ENCODE assay signal across 19 mouse cellular contexts in the genomic region with DNA sequence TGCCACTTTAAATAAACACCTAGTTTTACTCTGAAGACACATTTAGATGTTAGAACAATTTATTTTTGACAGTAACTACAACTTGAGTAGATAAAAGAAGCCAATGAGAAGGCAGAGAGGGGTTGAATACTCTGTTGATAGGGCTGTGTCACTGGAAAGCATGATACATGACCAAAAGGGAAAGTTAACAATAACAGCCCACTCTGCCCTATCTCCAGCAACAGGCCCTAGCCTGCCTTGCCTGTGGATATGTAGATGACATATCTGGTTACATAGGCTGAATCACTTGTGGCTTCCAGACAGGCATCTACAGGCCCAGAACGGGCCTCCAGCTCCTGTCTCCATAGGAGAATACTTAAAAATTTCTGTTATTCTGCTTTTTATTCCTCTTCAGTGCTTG.
DNase-seq lines count a peak whose midpoint lies in the region; ATAC-seq and TF ChIP-seq lines count a peak whose summit lies in the region.
"Had no signal": no experiment of that assay in that cellular context is flagged by ENCODE, and none has a peak within 500 bp of the region (broad histone marks: within the 10 kb centered on the region; RNA-seq: fewer than 3 reads in every experiment).

No protein-coding gene starts in this region.

- 11% methylated on average over 1 of the region's 1 CpGs for WGBS in liver, embryonic 15.5 days (ENCODE audit: insufficient replicate concordance)

- no peaks in the 10 kb centered on the region for H3K27me3 ChIP-seq in liver, embryonic 15.5 days
- H3K27me3 ChIP-seq: embryonic facial prominence, embryonic 13.5 days; limb, embryonic 13.5 days; megakaryocyte, embryonic 14.5 days; neural tube, embryonic 12.5 days had no signal

- H3K4me3 ChIP-seq in liver, embryonic 15.5 days (replicated peaks), result no peak overlapping the region
- H3K4me3 ChIP-seq in layer of hippocampus, adult 2 months, result no peak overlapping the region
- H3K4me3 ChIP-seq: embryonic facial prominence, embryonic 13.5 days; heart, embryonic 10.5 days; limb, embryonic 13.5 days; megakaryocyte, embryonic 14.5 days; neural tube, embryonic 12.5 days had no signal

- no peak overlapping the region for H3K9ac ChIP-seq in liver, embryonic 15.5 days
- H3K9ac ChIP-seq: embryonic facial prominence, embryonic 13.5 days; limb, embryonic 13.5 days; neural tube, embryonic 12.5 days had no signal

- peak overlapping the region; percentile 21; the same call in 1 of the 2 replicates for H3K4me2 ChIP-seq in liver, embryonic 15.5 days
- H3K4me2 ChIP-seq: embryonic facial prominence, embryonic 13.5 days; limb, embryonic 13.5 days; neural tube, embryonic 12.5 days had no signal

- ATAC-seq in erythroblast, adult 5-6 weeks (replicated peaks; ENCODE audit: low FRiP score, poor library complexity, severe bottlenecking), result peak; percentile 54
- peak; percentile 87 for ATAC-seq in liver, embryonic 15.5 days (ENCODE audit: insufficient read depth)
- ATAC-seq: hindbrain, embryonic 16.5 days had no signal

- no peaks in the 10 kb centered on the region for H3K9me3 ChIP-seq in liver, embryonic 15.5 days (replicated peaks)
- H3K9me3 ChIP-seq: embryonic facial prominence, embryonic 13.5 days; heart, embryonic 10.5 days; limb, embryonic 13.5 days; megakaryocyte, embryonic 14.5 days; neural tube, embryonic 12.5 days had no signal

- H3K36me3 ChIP-seq in liver, embryonic 15.5 days (replicated peaks), result no peaks in the 10 kb centered on the region
- H3K36me3 ChIP-seq: embryonic facial prominence, embryonic 13.5 days; heart, embryonic 10.5 days; limb, embryonic 13.5 days; neural tube, embryonic 12.5 days had no signal

- no peak for TF ChIP-seq CTCF in layer of hippocampus, adult 2 months (conservative IDR thresholded peaks at IDR 0.05)

- peak overlapping the region; percentile 73 for H3K27ac ChIP-seq in liver, embryonic 15.5 days (replicated peaks)
- H3K27ac ChIP-seq in layer of hippocampus, adult 2 months, result no peak overlapping the region
- H3K27ac ChIP-seq: embryonic facial prominence, embryonic 13.5 days; heart, embryonic 10.5 days; limb, embryonic 13.5 days; neural tube, embryonic 12.5 days had no signal

- peak; percentile 30 to 39 for DNase-seq in urinary bladder, postnatal 36 days (ENCODE audit: low spot score in 2 of 2)
- DNase-seq in urinary bladder, postnatal 10 days (ENCODE audit: low spot score), result no peak
- no peak for DNase-seq in layer of hippocampus, adult 9-11 months
- DNase-seq in natural killer cell, adult 2 months (ENCODE audit: low spot score in 2 of 2), result no peak
- DNase-seq in layer of hippocampus, adult 2 months (ENCODE audit: low spot score in 2 of 2), result no peak
- DNase-seq: adrenal gland, adult 2 months; cerebellum, adult 2 months; gastrocnemius, postnatal 25 days; heart, postnatal 14 days; kidney, adult 11 months; kidney, postnatal 14 days had no signal

- H3K4me1 ChIP-seq in liver, embryonic 15.5 days (replicated peaks), result peaks cover 41% of the 10 kb centered on the region
- H3K4me1 ChIP-seq: embryonic facial prominence, embryonic 13.5 days; heart, embryonic 10.5 days; neural tube, embryonic 12.5 days had no signal

Comparison
In these comparisons a context has a peak if more than half of its experiments do, and no peak if none do; other contexts are left out.
1. DNase-seq: peak in urinary bladder, postnatal 36 days (2 of 2); none in urinary bladder, postnatal 10 days (single experiment), layer of hippocampus, adult 9-11 months (single experiment), natural killer cell, adult 2 months (0 of 2) and layer of hippocampus, adult 2 months (0 of 2).